Mouse (Mus musculus) liver, embryonic 13.5 days (tissue): ENCODE measurements around the gene Exosc7. TPM values are rescaled to one million over a fixed set of nuclear protein-coding genes. Genes with fewer than 3 reads are reported as not detected.

Experiments used
- ATAC-seq: fragments of 200-750 bp; cut with Nextera tagmentation; 2 replicates; pipeline ENCODE4 v1.8.0; 2017; ENCODE audit warnings: low read depth, mild to moderate bottlenecking, moderate number of reproducible peaks, moderate library complexity
- DNase-seq: peaks from one replicate; pipeline ENCODE4 v3.0.0; 2022
- H3K27ac ChIP-seq: fragments of 300-500 bp; sonication (generic); 2 replicates; pipeline ENCODE4 v1.5.1; 2015; ENCODE audit warnings: moderate library complexity, mild to moderate bottlenecking, inconsistent platforms
- H3K27me3 ChIP-seq: fragments of 300-500 bp; sonication (generic); 2 replicates; pipeline ENCODE4 v1.6.1; 2015; ENCODE audit warnings: mild to moderate bottlenecking, inconsistent platforms
- H3K36me3 ChIP-seq: fragments of 300-500 bp; sonication (generic); 2 replicates; pipeline ENCODE4 v1.6.1; 2015; ENCODE audit warnings: mild to moderate bottlenecking, inconsistent platforms
- H3K4me1 ChIP-seq: fragments of 300-500 bp; sonication (generic); replicated peaks from 2 replicates; pipeline ENCODE4 v1.6.1; 2015; ENCODE audit warnings: inconsistent platforms
- H3K4me2 ChIP-seq: fragments of 300-500 bp; sonication (generic); 2 replicates; pipeline ENCODE4 v1.6.1; 2015; ENCODE audit warnings: inconsistent platforms, mild to moderate bottlenecking, moderate library complexity
- H3K4me3 ChIP-seq: fragments of 300-500 bp; sonication (generic); replicated peaks from 2 replicates; pipeline ENCODE4 v1.5.1; 2015; ENCODE audit warnings: mild to moderate bottlenecking, inconsistent platforms
- H3K9ac ChIP-seq: fragments of 300-500 bp; sonication (generic); 2 replicates; pipeline ENCODE4 v1.6.1; 2015; ENCODE audit warnings: mild to moderate bottlenecking, inconsistent platforms
- H3K9me3 ChIP-seq: fragments of 300-500 bp; sonication (generic); replicated peaks from 2 replicates; pipeline ENCODE4 v1.6.1; 2016; ENCODE audit warnings: inconsistent platforms
- WGBS: fragments of 180-500 bp; shearing (Covaris S2); methylation state at CpG from one replicate; pipeline ENCODE4 v1.1.7; 2015; ENCODE audit not compliant: insufficient replicate concordance; 5-methylcytosine and 5-hydroxymethylcytosine counted together
- polyA plus RNA-seq: library from polyadenylated mRNA; unstranded; fragments of >200 nt; fragmentation: Nextera tagmentation; extraction: Ambion mirVana; gene quantifications from 2 replicates; pipeline ENCODE4 v1.2.1, GENCODE M21; 2015

The Exosc7 gene
- polyA plus RNA-seq, 1 experiment from 2014 or later: 109 TPM

- peaks cover 39% of the 10 kb centered on the region for H3K4me1 ChIP-seq
- ATAC-seq: no peak
- no peak overlapping the region for H3K9ac ChIP-seq
- 73% methylated on average over 7 of the region's 7 CpGs for WGBS
- no peaks in the 10 kb centered on the region for H3K27me3 ChIP-seq
- no peak for DNase-seq
- peaks cover 29% of the 10 kb centered on the region for H3K36me3 ChIP-seq
- no peak overlapping the region for H3K4me2 ChIP-seq
- no peak overlapping the region for H3K4me3 ChIP-seq
- H3K9me3 ChIP-seq: no peaks in the 10 kb centered on the region
- no peak overlapping the region for H3K27ac ChIP-seq
Measured at GRCm38 (mm10) chr9:123109188-123109587, 3.8 kb upstream of the Exosc7 start.

GRCm38 (mm10) chr9:123111751-123112221, 1.2 kb upstream of the Exosc7 start:
- DNase-seq: no peak
- 33% methylated on average over 8 of the region's 8 CpGs for WGBS

GRCm38 (mm10) chr9:123113931-123114330, 916 bp downstream of the Exosc7 start:
- Histone ChIP-seq H3K9ac (peak overlapping the region; percentile 94), H3K9me3 (no peaks in the 10 kb centered on the region), H3K4me2 (peak overlapping the region; percentile 90), H3K4me1 (peaks cover 55% of the 10 kb centered on the region), H3K36me3 (peaks cover 35% of the 10 kb centered on the region), H3K4me3 (peak overlapping the region; percentile 92), H3K27ac (peak overlapping the region; percentile 88; the same call in 1 of the 2 replicates), H3K27me3 (no peaks in the 10 kb centered on the region)
- DNase-seq (no peak), ATAC-seq (no peak)
- 49% methylated on average over 6 of the region's 6 CpGs for WGBS

More at GRCm38 (mm10) chr9:123111751-123112221, 1.2 kb upstream of the Exosc7 start:
- Histone ChIP-seq H3K9ac (peak overlapping the region; percentile 94), H3K4me2 (peak overlapping the region; percentile 90), H3K36me3 (peaks cover 27% of the 10 kb centered on the region), H3K27me3 (no peaks in the 10 kb centered on the region), H3K4me1 (peaks cover 58% of the 10 kb centered on the region), H3K4me3 (peak overlapping the region; percentile 92), H3K9me3 (no peaks in the 10 kb centered on the region), H3K27ac (no peak overlapping the region)
- ATAC-seq: no peak

GRCm38 (mm10) chr9:123115566-123115965, 2.6 kb downstream of the Exosc7 start:
- Histone ChIP-seq H3K27me3 (no peaks in the 10 kb centered on the region), H3K9ac (peak overlapping the region; percentile 33; the same call in 1 of the 2 replicates), H3K9me3 (no peaks in the 10 kb centered on the region), H3K4me3 (no peak overlapping the region), H3K4me2 (no peak overlapping the region), H3K27ac (no peak overlapping the region), H3K4me1 (peaks cover 43% of the 10 kb centered on the region), H3K36me3 (peaks cover 47% of the 10 kb centered on the region)
- DNase-seq: no peak
- 83% methylated on average over 1 of the region's 1 CpGs for WGBS
- ATAC-seq: no peak

- no peak overlapping the region for H3K4me2 ChIP-seq
- H3K9ac ChIP-seq: no peak overlapping the region
- DNase-seq (no peak), ATAC-seq (no peak)
- no peak overlapping the region for H3K4me3 ChIP-seq
- no peaks in the 10 kb centered on the region for H3K27me3 ChIP-seq
- H3K36me3 ChIP-seq: peaks cover 85% of the 10 kb centered on the region
- H3K4me1 ChIP-seq: peaks cover 26% of the 10 kb centered on the region
- WGBS: 75% methylated on average over 3 of the region's 3 CpGs
- H3K9me3 ChIP-seq: no peaks in the 10 kb centered on the region
- H3K27ac ChIP-seq: no peak overlapping the region
Measured at GRCm38 (mm10) chr9:123123017-123123416, 10.0 kb downstream of the Exosc7 start.

- 71% methylated on average over 6 of the region's 6 CpGs for WGBS
- Histone ChIP-seq H3K27me3 (no peaks in the 10 kb centered on the region), H3K9me3 (no peaks in the 10 kb centered on the region), H3K36me3 (peaks cover 85% of the 10 kb centered on the region), H3K4me1 (peaks cover 26% of the 10 kb centered on the region), H3K4me3 (no peak overlapping the region), H3K9ac (peak overlapping the region; percentile 19; the same call in 1 of the 2 replicates), H3K4me2 (peak overlapping the region; percentile 28), H3K27ac (peak overlapping the region; percentile 78)
- ATAC-seq (peak; percentile 85), DNase-seq (no peak)
Measured at GRCm38 (mm10) chr9:123123571-123124412, 10.8 kb downstream of the Exosc7 start.

GRCm38 (mm10) chr9:123124413-123124981, 11.5 kb downstream of the Exosc7 start:
- Histone ChIP-seq H3K9ac (peak overlapping the region; percentile 19; the same call in 1 of the 2 replicates), H3K27ac (peak overlapping the region; percentile 78), H3K36me3 (peaks cover 85% of the 10 kb centered on the region), H3K4me2 (peak overlapping the region; percentile 28), H3K4me1 (peaks cover 26% of the 10 kb centered on the region), H3K4me3 (no peak overlapping the region), H3K9me3 (no peaks in the 10 kb centered on the region), H3K27me3 (no peaks in the 10 kb centered on the region)
- peak; percentile 78 for ATAC-seq
- WGBS: 26% methylated on average over 2 of the region's 2 CpGs
- no peak for DNase-seq

- no peak overlapping the region for H3K4me2 ChIP-seq
- ATAC-seq (no peak), DNase-seq (no peak)
- peaks cover 26% of the 10 kb centered on the region for H3K4me1 ChIP-seq
- H3K27ac ChIP-seq: no peak overlapping the region
- 91% methylated on average over 6 of the region's 6 CpGs for WGBS
- H3K4me3 ChIP-seq: no peak overlapping the region
- H3K36me3 ChIP-seq: peaks cover 85% of the 10 kb centered on the region
- no peaks in the 10 kb centered on the region for H3K9me3 ChIP-seq
- H3K27me3 ChIP-seq: no peaks in the 10 kb centered on the region
- no peak overlapping the region for H3K9ac ChIP-seq
Measured at GRCm38 (mm10) chr9:123127663-123128062, 14.6 kb downstream of the Exosc7 start.

- Histone ChIP-seq H3K27me3 (no peaks in the 10 kb centered on the region), H3K4me3 (no peak overlapping the region), H3K4me2 (no peak overlapping the region), H3K27ac (no peak overlapping the region), H3K36me3 (peaks cover 99% of the 10 kb centered on the region), H3K4me1 (no peaks in the 10 kb centered on the region), H3K9ac (no peak overlapping the region), H3K9me3 (no peaks in the 10 kb centered on the region)
- no peak for DNase-seq
- 73% methylated on average over 3 of the region's 3 CpGs for WGBS
- ATAC-seq: no peak
Measured at GRCm38 (mm10) chr9:123132994-123133393, 20.0 kb downstream of the Exosc7 start.

GRCm38 (mm10) chr9:123136953-123137682, 24.1 kb downstream of the Exosc7 start:
- no peaks in the 10 kb centered on the region for H3K4me1 ChIP-seq
- H3K9me3 ChIP-seq: no peaks in the 10 kb centered on the region
- DNase-seq (no peak), ATAC-seq (no peak)
- 72% methylated on average over 7 of the region's 7 CpGs for WGBS
- no peak overlapping the region for H3K9ac ChIP-seq
- H3K27ac ChIP-seq: no peak overlapping the region
- H3K4me3 ChIP-seq: no peak overlapping the region
- no peaks in the 10 kb centered on the region for H3K27me3 ChIP-seq
- no peak overlapping the region for H3K4me2 ChIP-seq
- H3K36me3 ChIP-seq: peaks cover 92% of the 10 kb centered on the region

GRCm38 (mm10) chr9:123138891-123139474, 26.0 kb downstream of the Exosc7 start:
- H3K4me3 ChIP-seq: no peak overlapping the region

More at GRCm38 (mm10) chr9:123138891-123139474, 26.0 kb downstream of the Exosc7 start:
- Histone ChIP-seq H3K4me2 (no peak overlapping the region), H3K9ac (no peak overlapping the region), H3K27ac (no peak overlapping the region), H3K4me1 (no peaks in the 10 kb centered on the region), H3K36me3 (peaks cover 86% of the 10 kb centered on the region), H3K9me3 (peaks cover 5% of the 10 kb centered on the region; the same call in 1 of the 2 replicates), H3K27me3 (no peaks in the 10 kb centered on the region)
- 62% methylated on average over 5 of the region's 5 CpGs for WGBS
- no peak for ATAC-seq
- DNase-seq: no peak
